Mouse (Mus musculus): ENCODE measurements at regions not wholly inside any gene's neighbourhood (a gene's known extent, or its start where the extent isn't known, plus 50 kb on each side); places are given as distances from the start of the nearest gene placed in this dataset.

GRCm38 (mm10) chr8:28235562-28235961 is 788.1 kb downstream of the Poteg start:
- no peaks in the 10 kb centered on the region for H3K9me3 ChIP-seq (ENCODE audit: control insufficient read depth, low read length)
- H3K36me3 ChIP-seq (ENCODE audit: control insufficient read depth, insufficient read depth, low read length), result no peaks in the 10 kb centered on the region
- H3K9ac ChIP-seq (replicated peaks; ENCODE audit: low read depth, low read length), result no peak overlapping the region
- H3K27ac ChIP-seq (ENCODE audit: low read depth, low read length), result no peak overlapping the region
- no peaks in the 10 kb centered on the region for H3K4me1 ChIP-seq (ENCODE audit: control insufficient read depth, insufficient read depth, low read length)
- no peaks in the 10 kb centered on the region for H3K27me3 ChIP-seq (ENCODE audit: control insufficient read depth, insufficient read depth, low read length)
- H3K4me3 ChIP-seq (ENCODE audit: low read depth, low read length), result no peak overlapping the region
- H3K4me2 ChIP-seq (ENCODE audit: low read depth, low read length), result no peak overlapping the region
- no peak for ATAC-seq (ENCODE audit: low read depth)
- 48% methylated on average over 5 of the region's 5 CpGs for WGBS

GRCm38 (mm10) chr8:28239411-28239810 is 791.9 kb downstream of the Poteg start:
- no peak overlapping the region for H3K4me2 ChIP-seq (ENCODE audit: low read depth, low read length)
- no peak overlapping the region for H3K27ac ChIP-seq (ENCODE audit: low read depth, low read length)
- H3K4me3 ChIP-seq (ENCODE audit: low read depth, low read length), result no peak overlapping the region
- H3K27me3 ChIP-seq (ENCODE audit: control insufficient read depth, insufficient read depth, low read length), result no peaks in the 10 kb centered on the region
- H3K36me3 ChIP-seq (ENCODE audit: control insufficient read depth, insufficient read depth, low read length), result no peaks in the 10 kb centered on the region
- H3K9ac ChIP-seq (replicated peaks; ENCODE audit: low read depth, low read length), result no peak overlapping the region
- no peak for ATAC-seq (ENCODE audit: low read depth)
- no peaks in the 10 kb centered on the region for H3K4me1 ChIP-seq (ENCODE audit: control insufficient read depth, insufficient read depth, low read length)
- WGBS, result 42% methylated on average over 7 of the region's 7 CpGs
- H3K9me3 ChIP-seq (ENCODE audit: control insufficient read depth, low read length), result no peaks in the 10 kb centered on the region

GRCm38 (mm10) chr8:28252399-28253240 is 805.1 kb downstream of the Poteg start:
- Histone ChIP-seq H3K9me3 (ENCODE audit: control insufficient read depth, low read length) (no peaks in the 10 kb centered on the region), H3K4me2 (ENCODE audit: low read depth, low read length) (no peak overlapping the region), H3K4me3 (ENCODE audit: low read depth, low read length) (no peak overlapping the region), H3K27ac (ENCODE audit: low read depth, low read length) (no peak overlapping the region), H3K4me1 (ENCODE audit: control insufficient read depth, insufficient read depth, low read length) (no peaks in the 10 kb centered on the region), H3K36me3 (ENCODE audit: control insufficient read depth, insufficient read depth, low read length) (no peaks in the 10 kb centered on the region), H3K9ac (replicated peaks; ENCODE audit: low read depth, low read length) (no peak overlapping the region), H3K27me3 (ENCODE audit: control insufficient read depth, insufficient read depth, low read length) (no peaks in the 10 kb centered on the region)
- 43% methylated on average over 9 of the region's 9 CpGs for WGBS
- no peak for ATAC-seq (ENCODE audit: low read depth)

- Histone ChIP-seq H3K27ac (ENCODE audit: low read depth, low read length) (no peak overlapping the region), H3K9ac (replicated peaks; ENCODE audit: low read depth, low read length) (no peak overlapping the region), H3K4me1 (ENCODE audit: control insufficient read depth, insufficient read depth, low read length) (no peaks in the 10 kb centered on the region), H3K4me2 (ENCODE audit: low read depth, low read length) (no peak overlapping the region), H3K36me3 (ENCODE audit: control insufficient read depth, insufficient read depth, low read length) (no peaks in the 10 kb centered on the region), H3K27me3 (ENCODE audit: control insufficient read depth, insufficient read depth, low read length) (no peaks in the 10 kb centered on the region), H3K9me3 (ENCODE audit: control insufficient read depth, low read length) (no peaks in the 10 kb centered on the region), H3K4me3 (ENCODE audit: low read depth, low read length) (no peak overlapping the region)
- ATAC-seq (ENCODE audit: low read depth), result no peak
- WGBS, result 81% methylated on average over 5 of the region's 5 CpGs
Observed at GRCm38 (mm10) chr8:28267277-28267676, 819.8 kb downstream of the Poteg start.

GRCm38 (mm10) chr8:28284257-28284656 is 836.8 kb downstream of the Poteg start:
- H3K27ac ChIP-seq (ENCODE audit: low read depth, low read length), result no peak overlapping the region
- no peak for ATAC-seq (ENCODE audit: low read depth)
- H3K9ac ChIP-seq (replicated peaks; ENCODE audit: low read depth, low read length), result no peak overlapping the region
- WGBS, result 68% methylated on average over 2 of the region's 2 CpGs
- H3K36me3 ChIP-seq (ENCODE audit: control insufficient read depth, insufficient read depth, low read length), result no peaks in the 10 kb centered on the region
- no peaks in the 10 kb centered on the region for H3K4me1 ChIP-seq (ENCODE audit: control insufficient read depth, insufficient read depth, low read length)
- no peaks in the 10 kb centered on the region for H3K9me3 ChIP-seq (ENCODE audit: control insufficient read depth, low read length)
- H3K27me3 ChIP-seq (ENCODE audit: control insufficient read depth, insufficient read depth, low read length), result no peaks in the 10 kb centered on the region
- H3K4me2 ChIP-seq (ENCODE audit: low read depth, low read length), result no peak overlapping the region
- H3K4me3 ChIP-seq (ENCODE audit: low read depth, low read length), result no peak overlapping the region

- Histone ChIP-seq H3K9ac (replicated peaks; ENCODE audit: low read depth, low read length) (no peak overlapping the region), H3K36me3 (ENCODE audit: control insufficient read depth, insufficient read depth, low read length) (no peaks in the 10 kb centered on the region), H3K4me2 (ENCODE audit: low read depth, low read length) (no peak overlapping the region), H3K4me1 (ENCODE audit: control insufficient read depth, insufficient read depth, low read length) (peaks cover 5% of the 10 kb centered on the region; the same call in 1 of the 2 replicates), H3K27ac (ENCODE audit: low read depth, low read length) (no peak overlapping the region), H3K9me3 (ENCODE audit: control insufficient read depth, low read length) (no peaks in the 10 kb centered on the region), H3K4me3 (ENCODE audit: low read depth, low read length) (no peak overlapping the region), H3K27me3 (ENCODE audit: control insufficient read depth, insufficient read depth, low read length) (no peaks in the 10 kb centered on the region)
- WGBS, result 51% methylated on average over 5 of the region's 5 CpGs
- peak; percentile 34; the same call in 1 of the 2 replicates for ATAC-seq (ENCODE audit: low read depth)
Observed at GRCm38 (mm10) chr8:28298896-28299793, 851.7 kb downstream of the Poteg start.

GRCm38 (mm10) chr8:28317081-28317480 is 869.6 kb downstream of the Poteg start:
- H3K27me3 ChIP-seq (ENCODE audit: control insufficient read depth, insufficient read depth, low read length), result no peaks in the 10 kb centered on the region
- H3K27ac ChIP-seq (ENCODE audit: low read depth, low read length), result no peak overlapping the region
- H3K36me3 ChIP-seq (ENCODE audit: control insufficient read depth, insufficient read depth, low read length), result no peaks in the 10 kb centered on the region
- no peak for ATAC-seq (ENCODE audit: low read depth)
- 65% methylated on average over 1 of the region's 1 CpGs for WGBS
- no peak overlapping the region for H3K4me3 ChIP-seq (ENCODE audit: low read depth, low read length)
- no peak overlapping the region for H3K9ac ChIP-seq (replicated peaks; ENCODE audit: low read depth, low read length)
- no peak overlapping the region for H3K4me2 ChIP-seq (ENCODE audit: low read depth, low read length)
- H3K4me1 ChIP-seq (ENCODE audit: control insufficient read depth, insufficient read depth, low read length), result no peaks in the 10 kb centered on the region
- no peaks in the 10 kb centered on the region for H3K9me3 ChIP-seq (ENCODE audit: control insufficient read depth, low read length)

DNA sequence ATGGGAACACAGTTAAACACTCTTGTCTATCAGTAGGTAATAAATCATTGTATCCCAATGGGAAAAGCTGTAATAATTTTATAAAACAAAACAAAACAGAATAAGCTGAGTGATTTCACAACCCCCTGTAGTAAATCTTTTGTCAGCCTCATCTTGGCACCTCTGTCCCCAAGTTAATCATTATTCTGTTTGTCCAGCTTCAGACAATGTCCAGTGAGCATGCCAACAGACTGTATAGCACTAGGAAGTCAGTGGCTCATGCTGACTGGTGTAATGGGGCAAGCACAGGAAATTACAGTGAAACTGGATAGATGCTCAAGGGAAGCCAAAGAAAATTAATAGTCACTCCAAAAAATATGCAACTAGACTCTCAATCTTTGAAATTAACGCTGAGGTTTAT is 885.9 kb downstream of the Poteg start:
- Histone ChIP-seq H3K36me3 (ENCODE audit: control insufficient read depth, insufficient read depth, low read length) (no peaks in the 10 kb centered on the region), H3K4me3 (ENCODE audit: low read depth, low read length) (no peak overlapping the region)

GRCm38 (mm10) chr8:28337484-28337883 is 890.0 kb downstream of the Poteg start:
- Histone ChIP-seq H3K36me3 (ENCODE audit: control insufficient read depth, insufficient read depth, low read length) (no peaks in the 10 kb centered on the region), H3K27ac (ENCODE audit: low read depth, low read length) (no peak overlapping the region), H3K4me3 (ENCODE audit: low read depth, low read length) (no peak overlapping the region), H3K9me3 (ENCODE audit: control insufficient read depth, low read length) (no peaks in the 10 kb centered on the region), H3K27me3 (ENCODE audit: control insufficient read depth, insufficient read depth, low read length) (no peaks in the 10 kb centered on the region), H3K4me1 (ENCODE audit: control insufficient read depth, insufficient read depth, low read length) (no peaks in the 10 kb centered on the region), H3K4me2 (ENCODE audit: low read depth, low read length) (no peak overlapping the region), H3K9ac (replicated peaks; ENCODE audit: low read depth, low read length) (no peak overlapping the region)
- WGBS, result 90% methylated on average over 4 of the region's 4 CpGs
- no peak for ATAC-seq (ENCODE audit: low read depth)

More for the DNA sequence above, 885.9 kb downstream of the Poteg start:
- H3K27ac ChIP-seq (ENCODE audit: low read depth, low read length), result no peak overlapping the region
- no peaks in the 10 kb centered on the region for H3K9me3 ChIP-seq (ENCODE audit: control insufficient read depth, low read length)
- 84% methylated on average over 1 of the region's 1 CpGs for WGBS
- no peaks in the 10 kb centered on the region for H3K4me1 ChIP-seq (ENCODE audit: control insufficient read depth, insufficient read depth, low read length)
- no peak overlapping the region for H3K4me2 ChIP-seq (ENCODE audit: low read depth, low read length)
- ATAC-seq (ENCODE audit: low read depth), result no peak
- H3K27me3 ChIP-seq (ENCODE audit: control insufficient read depth, insufficient read depth, low read length), result no peaks in the 10 kb centered on the region
- H3K9ac ChIP-seq (replicated peaks; ENCODE audit: low read depth, low read length), result no peak overlapping the region
